Mouse (Mus musculus) macrophage (primary cell): ENCODE data around the gene Prkd3. TPM values are rescaled to one million over a fixed set of nuclear protein-coding genes. Genes with fewer than 3 reads are reported as not detected.

Source experiments
- H3K27ac ChIP-seq: fragments of 350-480 bp; formaldehyde crosslinking; 2 replicates; pipeline ENCODE4 v1.9.0; 2021
- H3K36me3 ChIP-seq: fragments of 350-480 bp; formaldehyde crosslinking; 2 replicates; pipeline ENCODE4 v1.9.0; 2021; ENCODE audit errors: inconsistent target
- H3K4me3 ChIP-seq: fragments of 350-480 bp; formaldehyde crosslinking; 2 replicates; pipeline ENCODE4 v1.9.0; 2021; ENCODE audit errors: inconsistent target
- H3K79me2 ChIP-seq: fragments of 350-480 bp; formaldehyde crosslinking; 2 replicates; pipeline ENCODE4 v1.9.0; 2021; ENCODE audit errors: inconsistent target
- WGBS: methylation state at CpG from one replicate; pipeline ENCODE4 v1.1.7; 2026; ENCODE audit warnings: inconsistent platforms; ENCODE audit not compliant: missing documents; 5-methylcytosine and 5-hydroxymethylcytosine counted together
- polyA plus RNA-seq: library from polyadenylated mRNA; stranded (reverse); fragments of 250-400 nt; gene quantifications from 3 replicates; pipeline ENCODE4 v1.2.4, GENCODE M21; 2018; ENCODE audit warnings: inconsistent platforms

Prkd3 gene
- polyA plus RNA-seq, 1 experiment from 2014 or later = 12.4 TPM

- Histone ChIP-seq H3K4me3 (no peak overlapping the region), H3K36me3 (no peaks in the 10 kb centered on the region), H3K79me2 (peaks cover 6% of the 10 kb centered on the region), H3K27ac (no peak overlapping the region)
- 81% methylated on average over 4 of the region's 4 CpGs for WGBS
Observed at GRCm38 (mm10) chr17:79024544-79024943, 3.9 kb upstream of the Prkd3 start.

- no peak overlapping the region for H3K27ac ChIP-seq
- no peaks in the 10 kb centered on the region for H3K36me3 ChIP-seq
- WGBS = 19% methylated on average over 2 of the region's 3 CpGs
Observed at GRCm38 (mm10) chr17:79022746-79023145, 2.1 kb upstream of the Prkd3 start.

GRCm38 (mm10) chr17:79020984-79021335, 344 bp upstream of the Prkd3 start:
- Histone ChIP-seq H3K4me3 (peak overlapping the region; percentile 35), H3K79me2 (peaks cover 42% of the 10 kb centered on the region), H3K27ac (no peak overlapping the region), H3K36me3 (no peaks in the 10 kb centered on the region)
- 5% methylated on average over 19 of the region's 24 CpGs for WGBS

More at GRCm38 (mm10) chr17:79022746-79023145, 2.1 kb upstream of the Prkd3 start:
- Histone ChIP-seq H3K4me3 (no peak overlapping the region), H3K79me2 (peaks cover 24% of the 10 kb centered on the region)

- peaks cover 53% of the 10 kb centered on the region for H3K79me2 ChIP-seq
- H3K36me3 ChIP-seq = no peaks in the 10 kb centered on the region
- H3K27ac ChIP-seq = peak overlapping the region; percentile 33; the same call in 1 of the 2 replicates
- WGBS = 3% methylated on average over 18 of the region's 18 CpGs
- peak overlapping the region; percentile 68 for H3K4me3 ChIP-seq
Observed at GRCm38 (mm10) chr17:79019726-79020207, 849 bp downstream of the Prkd3 start.

GRCm38 (mm10) chr17:79018422-79018821, 2.2 kb downstream of the Prkd3 start:
- Histone ChIP-seq H3K4me3 (no peak overlapping the region), H3K79me2 (peaks cover 67% of the 10 kb centered on the region), H3K36me3 (no peaks in the 10 kb centered on the region), H3K27ac (no peak overlapping the region)
- WGBS = 65% methylated on average over 9 of the region's 9 CpGs

GRCm38 (mm10) chr17:79015831-79016230, 4.8 kb downstream of the Prkd3 start:
- H3K36me3 ChIP-seq = no peaks in the 10 kb centered on the region; the same call in 1 of the 2 replicates
- H3K79me2 ChIP-seq = peaks cover 93% of the 10 kb centered on the region
- H3K27ac ChIP-seq = no peak overlapping the region
- H3K4me3 ChIP-seq = no peak overlapping the region
- WGBS = 64% methylated on average over 10 of the region's 10 CpGs

GRCm38 (mm10) chr17:79014911-79015685, 5.5 kb downstream of the Prkd3 start:
- no peak overlapping the region for H3K27ac ChIP-seq
- WGBS = 22% methylated on average over 2 of the region's 2 CpGs
- H3K4me3 ChIP-seq = no peak overlapping the region
- no peaks in the 10 kb centered on the region; the same call in 1 of the 2 replicates for H3K36me3 ChIP-seq
- H3K79me2 ChIP-seq = peaks cover 100% of the 10 kb centered on the region

- Histone ChIP-seq H3K36me3 (no peaks in the 10 kb centered on the region; the same call in 1 of the 2 replicates), H3K4me3 (no peak overlapping the region), H3K27ac (no peak overlapping the region), H3K79me2 (peaks cover 95% of the 10 kb centered on the region)
- no CpG with 5 or more reads among the region's 2 CpGs for WGBS
Observed at GRCm38 (mm10) chr17:79013625-79014024, 7.0 kb downstream of the Prkd3 start.

- no peak overlapping the region for H3K4me3 ChIP-seq
- H3K27ac ChIP-seq = no peak overlapping the region
- 85% methylated on average over 4 of the region's 4 CpGs for WGBS
- H3K79me2 ChIP-seq = peaks cover 79% of the 10 kb centered on the region
- no peaks in the 10 kb centered on the region for H3K36me3 ChIP-seq
Observed at GRCm38 (mm10) chr17:78999745-79000270, 20.8 kb downstream of the Prkd3 start.

GRCm38 (mm10) chr17:78999189-78999588, 21.4 kb downstream of the Prkd3 start:
- Histone ChIP-seq H3K79me2 (peaks cover 79% of the 10 kb centered on the region), H3K36me3 (no peaks in the 10 kb centered on the region), H3K27ac (no peak overlapping the region), H3K4me3 (no peak overlapping the region)
- WGBS = 42% methylated on average over 3 of the region's 3 CpGs

- no peak overlapping the region for H3K4me3 ChIP-seq
- no peak overlapping the region for H3K27ac ChIP-seq
- peaks cover 79% of the 10 kb centered on the region for H3K79me2 ChIP-seq
- H3K36me3 ChIP-seq = no peaks in the 10 kb centered on the region
- 12% methylated on average over 2 of the region's 2 CpGs for WGBS
Observed at GRCm38 (mm10) chr17:78998130-78998529, 22.5 kb downstream of the Prkd3 start.

GRCm38 (mm10) chr17:78994931-78995820, 25.4 kb downstream of the Prkd3 start:
- WGBS = 32% methylated on average over 9 of the region's 9 CpGs
- no peak overlapping the region for H3K4me3 ChIP-seq
- no peaks in the 10 kb centered on the region for H3K36me3 ChIP-seq
- peaks cover 83% of the 10 kb centered on the region for H3K79me2 ChIP-seq
- H3K27ac ChIP-seq = no peak overlapping the region

- no peak overlapping the region for H3K4me3 ChIP-seq
- no peak overlapping the region for H3K27ac ChIP-seq
- WGBS = 87% methylated on average over 8 of the region's 8 CpGs
- no peaks in the 10 kb centered on the region for H3K36me3 ChIP-seq
- peaks cover 90% of the 10 kb centered on the region for H3K79me2 ChIP-seq
Observed at GRCm38 (mm10) chr17:78994382-78994781, 26.2 kb downstream of the Prkd3 start.

GRCm38 (mm10) chr17:78993670-78994069, 26.9 kb downstream of the Prkd3 start:
- H3K79me2 ChIP-seq = peaks cover 92% of the 10 kb centered on the region
- H3K27ac ChIP-seq = no peak overlapping the region
- no peaks in the 10 kb centered on the region for H3K36me3 ChIP-seq
- no peak overlapping the region for H3K4me3 ChIP-seq
- WGBS = 100% methylated on average over 1 of the region's 2 CpGs
